Mouse (Mus musculus): ENCODE data around the gene Zfand2b. TPM values are rescaled to one million over a fixed set of nuclear protein-coding genes. Genes with fewer than 3 reads are reported as not detected.
A peak's percentile ranks its signal among the peaks of the same experiment; 100 is the strongest.

Zfand2b gene
- polyA plus RNA-seq, 1 experiment from 2014 or later, result 47.2 TPM

GRCm38 (mm10) chr1:75158990-75159389 is 9.5 kb upstream of the Zfand2b start:
- no peak overlapping the region for H3K27ac ChIP-seq (ENCODE audit: low read length)
- H3K4me1 ChIP-seq (replicated peaks; ENCODE audit: control insufficient read depth, insufficient read depth, low read length), result no peaks in the 10 kb centered on the region
- H3K9ac ChIP-seq (replicated peaks; ENCODE audit: low read depth, low read length), result no peak overlapping the region
- H3K9me3 ChIP-seq (ENCODE audit: control insufficient read depth, low read length), result no peaks in the 10 kb centered on the region
- no peak overlapping the region for H3K4me3 ChIP-seq (replicated peaks; ENCODE audit: low read length)
- ATAC-seq, result no peak
- H3K27me3 ChIP-seq (replicated peaks; ENCODE audit: control insufficient read depth, insufficient read depth, low read length), result no peaks in the 10 kb centered on the region
- no peaks in the 10 kb centered on the region for H3K36me3 ChIP-seq (ENCODE audit: control insufficient read depth, insufficient read depth)
- no peak overlapping the region for H3K4me2 ChIP-seq (ENCODE audit: low read length)

- H3K36me3 ChIP-seq (ENCODE audit: control insufficient read depth, insufficient read depth), result no peaks in the 10 kb centered on the region
- H3K9ac ChIP-seq (replicated peaks; ENCODE audit: low read depth, low read length), result no peak overlapping the region
- H3K4me3 ChIP-seq (replicated peaks; ENCODE audit: low read length), result no peak overlapping the region
- WGBS, result 68% methylated on average over 5 of the region's 5 CpGs
- no peak overlapping the region for H3K4me2 ChIP-seq (ENCODE audit: low read length)
- H3K27ac ChIP-seq (ENCODE audit: low read length), result no peak overlapping the region
- H3K27me3 ChIP-seq (replicated peaks; ENCODE audit: control insufficient read depth, insufficient read depth, low read length), result no peaks in the 10 kb centered on the region
- ATAC-seq, result no peak
- no peaks in the 10 kb centered on the region for H3K9me3 ChIP-seq (ENCODE audit: control insufficient read depth, low read length)
- H3K4me1 ChIP-seq (replicated peaks; ENCODE audit: control insufficient read depth, insufficient read depth, low read length), result no peaks in the 10 kb centered on the region
Observed at GRCm38 (mm10) chr1:75159540-75160255, 8.7 kb upstream of the Zfand2b start.

DNA sequence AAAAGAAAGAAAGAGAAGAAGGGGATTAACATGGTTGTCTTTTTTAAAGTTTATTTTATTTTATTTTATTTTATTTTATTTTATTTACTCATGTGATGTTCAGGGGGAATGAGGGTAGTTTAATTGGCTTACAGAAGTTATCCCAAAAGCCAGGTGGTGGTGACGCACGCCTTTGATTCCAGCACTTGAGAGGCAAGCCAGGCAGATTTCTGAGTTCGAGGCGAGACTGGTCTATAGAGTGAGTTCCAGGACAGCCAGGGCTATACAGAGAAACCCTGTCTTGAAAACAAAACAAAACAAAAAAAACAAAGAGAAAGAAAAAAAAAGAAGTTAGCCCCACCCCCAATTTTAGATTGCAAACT is 8.2 kb upstream of the Zfand2b start:
- Histone ChIP-seq H3K9me3 (ENCODE audit: control insufficient read depth, low read length) (no peaks in the 10 kb centered on the region), H3K9ac (replicated peaks; ENCODE audit: low read depth, low read length) (no peak overlapping the region), H3K27me3 (replicated peaks; ENCODE audit: control insufficient read depth, insufficient read depth, low read length) (no peaks in the 10 kb centered on the region), H3K4me3 (replicated peaks; ENCODE audit: low read length) (no peak overlapping the region), H3K27ac (ENCODE audit: low read length) (no peak overlapping the region), H3K36me3 (ENCODE audit: control insufficient read depth, insufficient read depth) (no peaks in the 10 kb centered on the region), H3K4me1 (replicated peaks; ENCODE audit: control insufficient read depth, insufficient read depth, low read length) (no peaks in the 10 kb centered on the region), H3K4me2 (ENCODE audit: low read length) (no peak overlapping the region)
- no peak for ATAC-seq
- WGBS, result 71% methylated on average over 4 of the region's 4 CpGs

DNA sequence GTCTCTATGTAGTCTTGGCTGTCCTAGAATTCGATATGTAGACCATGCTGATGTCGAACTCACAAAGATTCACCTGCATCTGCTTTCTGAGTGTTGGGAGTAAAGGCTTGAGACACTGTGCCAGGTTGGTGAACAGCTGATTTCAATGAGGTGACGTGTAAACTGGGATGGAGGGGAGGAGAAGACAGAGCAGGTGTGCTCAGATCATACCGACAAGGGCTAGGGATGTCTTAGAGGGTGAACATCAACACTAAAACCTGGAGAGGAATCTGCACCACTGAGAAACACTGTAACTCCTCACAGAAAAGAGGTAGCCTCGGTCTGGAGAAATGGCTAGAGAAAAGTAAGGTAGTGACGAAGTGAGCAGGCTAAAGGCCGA is 364 bp upstream of the Zfand2b start:
- peak overlapping the region; percentile 88 for H3K4me2 ChIP-seq (ENCODE audit: low read length)
- H3K27ac ChIP-seq (ENCODE audit: low read length), result peak overlapping the region; percentile 23; the same call in 1 of the 2 replicates
- no peaks in the 10 kb centered on the region for H3K9me3 ChIP-seq (ENCODE audit: control insufficient read depth, low read length)
- H3K4me1 ChIP-seq (replicated peaks; ENCODE audit: control insufficient read depth, insufficient read depth, low read length), result peaks cover 13% of the 10 kb centered on the region
- WGBS, result 6% methylated on average over 7 of the region's 7 CpGs
- peak overlapping the region; percentile 39; the same call in 1 of the 2 replicates for H3K9ac ChIP-seq (replicated peaks; ENCODE audit: low read depth, low read length)
- H3K36me3 ChIP-seq (ENCODE audit: control insufficient read depth, insufficient read depth), result peaks cover 21% of the 10 kb centered on the region
- no peak; the same call in 1 of the 2 replicates for ATAC-seq
- no peaks in the 10 kb centered on the region for H3K27me3 ChIP-seq (replicated peaks; ENCODE audit: control insufficient read depth, insufficient read depth, low read length)
- peak overlapping the region; percentile 93 for H3K4me3 ChIP-seq (replicated peaks; ENCODE audit: low read length)

- H3K27me3 ChIP-seq (replicated peaks; ENCODE audit: control insufficient read depth, insufficient read depth, low read length), result no peaks in the 10 kb centered on the region
- peak overlapping the region; percentile 99 for H3K4me2 ChIP-seq (ENCODE audit: low read length)
- H3K36me3 ChIP-seq (ENCODE audit: control insufficient read depth, insufficient read depth), result peaks cover 22% of the 10 kb centered on the region
- H3K4me1 ChIP-seq (replicated peaks; ENCODE audit: control insufficient read depth, insufficient read depth, low read length), result peaks cover 21% of the 10 kb centered on the region
- H3K27ac ChIP-seq (ENCODE audit: low read length), result peak overlapping the region; percentile 21
- H3K9me3 ChIP-seq (ENCODE audit: control insufficient read depth, low read length), result no peaks in the 10 kb centered on the region
- H3K9ac ChIP-seq (replicated peaks; ENCODE audit: low read depth, low read length), result peak overlapping the region; percentile 73
- ATAC-seq, result peak; percentile 48
- peak overlapping the region; percentile 53 for H3K4me3 ChIP-seq (replicated peaks; ENCODE audit: low read length)
- WGBS, result 5% methylated on average over 23 of the region's 23 CpGs
Observed at GRCm38 (mm10) chr1:75179334-75180104, 11.1 kb downstream of the Zfand2b start.

GRCm38 (mm10) chr1:75180105-75180590 is 11.7 kb downstream of the Zfand2b start, which contains the start of gene Abcb6:
TSS of gene Abcb6 (minus strand) at chr1:75180392.
- H3K9ac ChIP-seq (replicated peaks; ENCODE audit: low read depth, low read length), result peak within 1 kb of the TSS; percentile 73
- peak within 1 kb of the TSS; percentile 53 for H3K4me3 ChIP-seq (replicated peaks; ENCODE audit: low read length)
- no peaks in the 10 kb centered on the region for H3K27me3 ChIP-seq (replicated peaks; ENCODE audit: control insufficient read depth, insufficient read depth, low read length)
- no peaks in the 10 kb centered on the region for H3K9me3 ChIP-seq (ENCODE audit: control insufficient read depth, low read length)
- peak; percentile 95 for ATAC-seq
- H3K36me3 ChIP-seq (ENCODE audit: control insufficient read depth, insufficient read depth), result peaks cover 23% of the 10 kb centered on the region
- peaks cover 21% of the 10 kb centered on the region for H3K4me1 ChIP-seq (replicated peaks; ENCODE audit: control insufficient read depth, insufficient read depth, low read length)
- peak within 1 kb of the TSS; percentile 99 for H3K4me2 ChIP-seq (ENCODE audit: low read length)
- 0% methylated on average over 31 of the region's 31 CpGs for WGBS
- H3K27ac ChIP-seq (ENCODE audit: low read length), result peak within 1 kb of the TSS; percentile 21

- peak overlapping the region; percentile 53 for H3K4me3 ChIP-seq (replicated peaks; ENCODE audit: low read length)
- H3K36me3 ChIP-seq (ENCODE audit: control insufficient read depth, insufficient read depth), result peaks cover 26% of the 10 kb centered on the region
- no peak overlapping the region for H3K9ac ChIP-seq (replicated peaks; ENCODE audit: low read depth, low read length)
- peak overlapping the region; percentile 99 for H3K4me2 ChIP-seq (ENCODE audit: low read length)
- H3K9me3 ChIP-seq (ENCODE audit: control insufficient read depth, low read length), result no peaks in the 10 kb centered on the region
- peaks cover 21% of the 10 kb centered on the region for H3K4me1 ChIP-seq (replicated peaks; ENCODE audit: control insufficient read depth, insufficient read depth, low read length)
- no peak overlapping the region for H3K27ac ChIP-seq (ENCODE audit: low read length)
- no peak for ATAC-seq
- 29% methylated on average over 7 of the region's 7 CpGs for WGBS
- no peaks in the 10 kb centered on the region for H3K27me3 ChIP-seq (replicated peaks; ENCODE audit: control insufficient read depth, insufficient read depth, low read length)
Observed at GRCm38 (mm10) chr1:75180741-75181140, 12.3 kb downstream of the Zfand2b start.

DNA sequence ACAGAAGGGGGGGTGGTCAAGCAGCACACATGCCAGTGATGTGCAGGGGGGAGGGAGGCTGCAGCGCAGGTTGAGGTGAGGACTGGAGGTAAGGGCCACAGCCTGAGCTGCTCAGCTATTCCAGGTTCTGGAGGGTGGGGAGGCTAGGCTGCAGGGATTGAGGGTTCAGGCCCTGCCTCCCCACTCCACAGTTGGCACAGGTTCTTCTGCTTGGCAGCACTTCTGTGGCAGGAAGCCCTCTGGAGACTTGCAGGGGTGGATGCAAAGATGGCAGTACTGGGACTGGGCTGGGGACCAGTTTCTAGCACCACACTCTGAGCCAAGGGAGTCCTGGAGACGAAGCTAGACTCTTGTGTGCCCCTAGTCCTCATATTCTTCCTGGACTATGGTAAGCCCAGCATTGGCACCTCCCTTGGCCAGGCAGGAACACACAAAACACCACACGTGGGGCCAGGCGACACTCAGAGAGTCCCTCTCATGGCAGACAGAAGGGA is 13.0 kb downstream of the Zfand2b start:
- ATAC-seq, result no peak
- Histone ChIP-seq H3K27ac (ENCODE audit: low read length) (no peak overlapping the region), H3K4me1 (replicated peaks; ENCODE audit: control insufficient read depth, insufficient read depth, low read length) (peaks cover 21% of the 10 kb centered on the region), H3K4me3 (replicated peaks; ENCODE audit: low read length) (no peak overlapping the region), H3K27me3 (replicated peaks; ENCODE audit: control insufficient read depth, insufficient read depth, low read length) (no peaks in the 10 kb centered on the region), H3K9me3 (ENCODE audit: control insufficient read depth, low read length) (no peaks in the 10 kb centered on the region), H3K9ac (replicated peaks; ENCODE audit: low read depth, low read length) (no peak overlapping the region), H3K36me3 (ENCODE audit: control insufficient read depth, insufficient read depth) (peaks cover 30% of the 10 kb centered on the region), H3K4me2 (ENCODE audit: low read length) (no peak overlapping the region)
- 89% methylated on average over 4 of the region's 4 CpGs for WGBS

DNA sequence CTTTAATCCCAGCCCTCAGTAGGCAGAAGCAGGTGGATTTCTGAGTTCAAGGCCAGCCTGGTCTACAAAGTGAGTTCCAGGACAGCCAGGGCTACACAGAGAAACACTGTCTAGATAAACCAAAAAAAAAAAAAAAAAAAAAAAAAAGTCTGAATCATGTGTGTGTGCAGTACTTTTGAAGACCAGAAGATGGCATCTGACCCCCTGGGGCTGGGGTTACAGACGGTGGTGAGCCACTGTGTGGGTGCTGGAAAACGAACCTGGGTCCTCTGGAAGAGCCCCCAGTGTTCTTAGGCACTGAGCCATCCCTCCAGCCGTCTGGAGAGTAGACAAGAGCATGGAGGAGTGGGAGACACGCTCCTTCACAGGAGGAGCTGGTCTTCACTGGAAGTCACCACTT is 13.7 kb downstream of the Zfand2b start:
- 73% methylated on average over 4 of the region's 4 CpGs for WGBS
- Histone ChIP-seq H3K4me1 (replicated peaks; ENCODE audit: control insufficient read depth, insufficient read depth, low read length) (peaks cover 21% of the 10 kb centered on the region), H3K9me3 (ENCODE audit: control insufficient read depth, low read length) (no peaks in the 10 kb centered on the region), H3K27me3 (replicated peaks; ENCODE audit: control insufficient read depth, insufficient read depth, low read length) (no peaks in the 10 kb centered on the region), H3K9ac (replicated peaks; ENCODE audit: low read depth, low read length) (no peak overlapping the region), H3K36me3 (ENCODE audit: control insufficient read depth, insufficient read depth) (peaks cover 28% of the 10 kb centered on the region), H3K4me3 (replicated peaks; ENCODE audit: low read length) (no peak overlapping the region), H3K4me2 (ENCODE audit: low read length) (no peak overlapping the region), H3K27ac (ENCODE audit: low read length) (no peak overlapping the region)
- ATAC-seq, result no peak
